Mouse (Mus musculus) T-cell, adult 66 days (primary cell): Measurements from ENCODE around the gene AC134908.4. TPM values are rescaled to one million over a fixed set of nuclear protein-coding genes. Genes with fewer than 3 reads are reported as not detected.

Source experiments
- total RNA-seq, 2 experiments: library from RNA; stranded (reverse); gene quantifications; 3 replicates in 1 of 2; 4 replicates in 1 of 2; pipeline ENCODE4 v1.2.4; 2023

AC134908.4 gene
- total RNA-seq = not detected

GRCm38 (mm10) chr17:25795609-25796092 lies at the start of gene AC134908.4:
Gene AC134908.4, minus strand, starts transcription at chr17:25795659.

DNA sequence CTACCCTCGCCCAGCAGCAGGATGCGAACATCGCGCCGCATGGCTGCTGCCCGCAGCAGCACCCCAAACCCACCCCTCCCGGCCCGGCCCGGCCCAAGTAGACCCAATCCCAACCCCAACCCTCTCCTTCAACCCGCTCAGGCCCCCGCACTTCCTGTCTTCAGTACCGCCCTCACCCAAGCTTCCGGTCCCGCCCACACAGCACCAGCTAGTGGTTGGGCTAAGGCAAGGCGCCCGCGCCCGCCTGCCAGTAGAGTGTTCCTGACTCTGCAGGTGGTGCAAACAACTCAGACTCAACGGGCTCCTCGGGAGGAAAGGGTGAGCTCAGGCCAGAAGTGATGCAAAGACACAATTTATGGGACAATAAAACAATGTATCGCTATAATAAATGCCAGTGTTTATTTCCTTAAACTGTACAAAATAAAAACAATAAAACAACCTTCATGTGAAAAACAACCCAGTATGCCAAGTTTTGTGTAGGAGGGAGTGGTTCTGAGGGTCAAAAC lies 49.0 kb upstream of the AC134908.4 start, which contains the start of gene Rhot2:
Gene Rhot2, minus strand, starts transcription at position 456 of the 506 bp plus-strand sequence.

GRCm38 (mm10) chr17:25841117-25841880 lies 45.8 kb upstream of the AC134908.4 start, which contains the start of gene Gm20683:
Gene Gm20683, minus strand, starts transcription at chr17:25841763.

DNA sequence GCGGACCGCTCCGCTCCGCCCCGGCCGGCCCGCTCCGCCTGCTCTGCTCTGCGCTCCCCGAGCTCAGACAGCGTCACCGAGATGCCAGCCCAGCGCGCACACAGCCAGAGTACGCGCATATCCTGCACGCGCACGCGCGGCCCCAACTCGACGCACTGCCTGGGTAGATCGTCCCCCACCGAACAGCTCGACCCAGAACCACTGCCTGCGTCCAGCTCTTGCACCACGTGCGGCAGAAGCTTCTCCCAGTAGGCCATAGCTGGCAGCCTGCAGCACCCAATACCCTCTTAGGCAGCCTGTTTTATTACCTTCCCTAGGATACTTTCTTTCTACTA lies 41.6 kb upstream of the AC134908.4 start, which contains the start of gene Rhbdl1:
Gene Rhbdl1, minus strand, starts transcription at position 220 of the 335 bp plus-strand sequence.

GRCm38 (mm10) chr17:25833291-25833663 lies 37.8 kb upstream of the AC134908.4 start, which contains the start of gene Stub1:
Gene Stub1, minus strand, starts transcription at chr17:25833404.

DNA sequence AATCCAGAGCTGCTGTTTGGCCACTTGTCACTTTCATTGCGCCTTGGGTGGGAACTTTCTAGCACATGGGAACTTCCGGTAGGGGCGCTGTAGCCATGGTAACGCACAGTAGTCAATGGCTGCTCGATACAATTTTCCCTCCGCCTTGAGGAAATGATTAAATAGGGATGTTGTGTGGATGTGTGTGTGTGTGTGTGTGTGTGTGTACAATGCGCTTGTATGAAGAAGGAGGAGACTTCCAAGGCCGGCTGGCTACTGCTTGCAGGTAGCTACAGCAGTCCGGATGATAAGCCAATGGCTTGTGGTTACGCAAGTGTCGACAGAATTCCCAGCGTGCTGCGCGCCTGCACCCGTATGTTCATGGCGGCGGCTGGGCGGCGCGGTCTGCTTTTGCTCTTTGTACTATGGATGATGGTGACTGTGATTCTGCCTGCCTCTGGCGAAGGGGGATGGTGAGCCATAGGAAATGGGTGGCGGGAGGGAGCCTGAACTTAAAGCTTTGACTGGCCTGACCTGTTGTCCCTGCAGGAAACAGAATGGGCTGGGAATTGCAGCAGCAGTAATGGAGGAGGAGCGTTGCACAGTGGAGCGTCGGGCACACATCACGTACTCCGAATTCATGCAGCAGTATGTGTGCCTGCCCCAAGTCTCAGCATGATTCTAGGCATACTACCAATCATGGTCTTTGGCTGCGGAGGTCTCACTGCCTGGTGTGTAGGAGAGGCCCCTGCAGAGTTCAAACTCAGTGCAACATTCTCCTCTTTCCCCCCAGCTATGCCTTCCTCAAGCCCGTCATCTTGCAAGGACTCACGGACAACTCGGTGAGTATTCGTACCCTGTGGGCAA lies 33.5 kb upstream of the AC134908.4 start, which contains the start of gene Jmjd8:
Gene Jmjd8, plus strand, starts transcription at position 156 of the 846 bp plus-strand sequence.

DNA sequence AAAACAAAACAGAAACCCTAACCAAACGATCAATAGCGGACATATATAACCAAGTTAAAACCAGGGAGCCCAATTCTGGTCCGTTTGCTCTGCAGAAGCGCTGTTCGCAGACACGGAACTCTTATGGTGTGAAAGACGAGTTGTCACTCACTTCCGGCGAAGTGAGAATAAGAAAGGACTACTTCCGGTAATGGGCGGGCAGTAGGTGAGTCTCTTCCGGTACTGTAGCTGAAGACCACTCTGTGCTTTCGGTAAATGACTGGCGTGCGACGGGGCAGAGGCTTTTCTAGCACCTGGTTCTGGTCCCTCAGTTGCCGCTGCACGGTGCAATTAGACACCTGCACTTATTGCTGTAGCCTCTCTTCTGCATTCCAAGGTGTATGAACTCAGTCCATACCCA lies 28.0 kb upstream of the AC134908.4 start, which contains the start of gene Wdr24:
Gene Wdr24, plus strand, starts transcription at position 176 of the 400 bp plus-strand sequence.

GRCm38 (mm10) chr17:25808789-25809605 lies 13.5 kb upstream of the AC134908.4 start, which contains the start of gene Fbxl16:
Gene Fbxl16, plus strand, starts transcription at chr17:25809085.

GRCm38 (mm10) chr17:25796951-25797369 lies 1.5 kb upstream of the AC134908.4 start, which contains the start of gene Metrn:
Gene Metrn, minus strand, starts transcription at chr17:25797136.

DNA sequence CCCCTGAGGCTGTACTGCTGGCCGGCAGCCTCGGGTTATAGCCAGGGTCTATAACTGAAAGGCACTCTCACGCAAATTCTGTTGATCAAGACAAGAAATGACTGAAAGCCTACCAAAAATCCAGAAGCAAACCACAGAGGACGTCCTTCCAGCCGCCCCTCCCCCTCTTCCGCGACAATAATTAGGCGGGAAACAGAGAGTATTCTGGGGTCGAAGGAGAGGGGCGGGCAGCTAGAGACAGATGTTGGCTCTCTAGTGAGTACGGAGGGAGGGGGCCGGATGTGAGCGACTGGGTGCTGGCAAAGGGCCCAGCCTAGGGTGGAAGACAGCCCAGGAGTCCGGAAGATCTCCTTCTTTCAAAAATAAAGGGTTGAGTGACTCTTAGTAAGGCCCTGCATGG lies 2.8 kb downstream of the AC134908.4 start, which contains the start of gene Fam173a:
Gene Fam173a, minus strand, starts transcription at position 287 of the 400 bp plus-strand sequence.

DNA sequence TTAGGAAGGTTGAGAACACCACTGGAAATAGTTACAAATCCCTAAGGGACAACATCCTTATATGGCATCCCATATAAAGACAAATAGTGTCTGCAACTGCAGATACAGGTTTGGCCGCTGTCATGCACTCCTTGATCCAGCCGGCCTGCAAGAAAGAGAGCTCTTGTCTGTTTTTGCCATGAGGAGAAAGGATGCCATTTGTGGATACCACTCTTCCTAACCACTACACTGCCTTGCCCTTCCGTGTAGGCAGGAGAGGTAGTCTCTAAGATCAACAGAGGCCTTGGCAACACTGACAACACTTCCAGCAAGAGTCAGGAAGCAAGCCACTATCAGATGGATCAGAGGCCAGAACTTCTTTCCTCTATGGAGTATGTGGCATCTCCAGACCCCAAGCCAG lies 9.2 kb downstream of the AC134908.4 start, which contains the start of gene Ccdc78:
Gene Ccdc78, plus strand, starts transcription at position 301 of the 400 bp plus-strand sequence.

DNA sequence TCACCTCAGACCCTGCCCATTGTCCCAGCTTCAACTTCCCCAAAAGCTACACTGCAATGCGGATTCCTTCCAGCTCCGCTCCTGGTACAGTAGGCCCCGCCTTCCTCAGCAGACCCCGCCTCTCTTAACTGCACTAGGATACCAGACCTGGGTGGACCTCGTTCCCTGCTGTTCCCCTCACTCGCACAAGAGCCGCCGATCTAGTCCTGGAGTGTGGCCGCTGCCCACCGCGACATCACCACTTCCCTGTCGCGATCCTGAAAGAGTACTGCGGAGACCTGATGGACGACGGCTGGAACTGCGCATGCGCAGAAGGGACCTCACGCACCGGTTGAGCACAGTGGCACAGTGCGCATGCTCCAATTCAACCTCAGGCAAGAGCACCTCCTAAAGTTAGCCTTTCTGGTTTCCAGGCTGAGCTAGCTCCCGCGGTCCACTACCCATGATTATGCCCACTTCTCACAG lies 10.1 kb downstream of the AC134908.4 start, which contains the start of gene Haghl:
Gene Haghl, minus strand, starts transcription at position 393 of the 465 bp plus-strand sequence.

DNA sequence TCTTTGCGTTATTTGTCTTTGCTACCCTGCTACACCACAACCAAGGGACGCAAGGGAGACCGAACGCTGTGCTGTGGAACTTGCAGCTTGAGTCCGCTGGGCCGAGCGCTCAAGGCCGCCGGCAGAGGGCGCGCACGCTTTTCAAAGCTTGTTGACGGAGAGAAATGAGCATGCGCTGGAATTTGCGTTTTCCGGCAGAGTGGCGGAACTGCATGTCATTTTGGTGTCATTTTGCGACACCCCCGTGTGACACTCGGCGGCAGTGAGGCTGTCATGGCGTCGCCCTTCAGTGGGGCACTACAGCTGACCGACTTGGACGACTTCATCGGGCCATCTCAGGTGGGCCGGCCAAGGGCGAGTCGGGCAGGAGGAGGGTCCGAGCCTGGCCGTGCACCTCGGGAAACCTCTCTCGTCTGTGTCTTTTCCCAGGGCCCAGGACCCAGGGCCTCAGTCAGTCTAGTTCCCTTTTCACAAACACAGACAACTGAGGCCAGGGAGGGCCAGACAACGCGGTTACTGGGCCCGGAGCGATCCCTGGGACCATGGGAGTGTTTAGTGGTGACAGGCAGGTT lies 21.8 kb downstream of the AC134908.4 start, which contains the start of gene Narfl:
Gene Narfl, plus strand, starts transcription at position 228 of the 572 bp plus-strand sequence.

DNA sequence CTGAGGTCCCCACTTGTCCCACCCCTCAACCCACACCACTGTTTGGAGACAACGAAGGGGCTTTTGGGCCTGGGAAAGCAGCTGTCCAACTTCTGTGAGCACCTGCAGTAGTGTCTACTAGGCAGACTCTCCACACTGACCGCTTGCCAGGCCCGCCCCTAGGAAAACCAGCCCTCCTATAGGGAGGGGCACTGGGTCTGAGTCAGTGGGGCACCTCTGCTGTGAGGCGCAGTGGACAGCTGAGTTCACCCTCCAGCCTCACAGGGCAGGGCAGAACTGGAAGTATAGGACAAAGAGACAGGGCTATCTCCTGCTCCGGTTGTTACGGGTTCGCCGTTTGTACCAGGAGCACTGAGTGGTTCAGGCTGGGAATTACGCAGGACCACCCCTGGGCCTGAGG lies 41.2 kb downstream of the AC134908.4 start, which contains the start of gene Msln:
Gene Msln, minus strand, starts transcription at position 138 of the 400 bp plus-strand sequence.

Other genes with a start within 250 kb of the AC134908.4 start
- not detected for gene Sox8, start 225.0 kb downstream of the AC134908.4 start, total RNA-seq
- 10 to 100 TPM; 33.2 to 33.4 TPM for gene Lmf1, start 216.6 kb downstream of the AC134908.4 start, total RNA-seq
- gene Gng13, start 78.5 kb downstream of the AC134908.4 start, total RNA-seq = not detected
- 10 to 100 TPM in 1 of 2 experiments, 1 to 10 TPM in 1; 5.1 to 12.6 TPM for gene Chtf18, start 68.2 kb downstream of the AC134908.4 start, total RNA-seq
- gene Rpusd1, start 68.0 kb downstream of the AC134908.4 start, total RNA-seq = 1 to 10 TPM; 4.6 to 8.0 TPM
- under 1 TPM in 1 of 2 experiments, not detected in 1; 0.26 TPM for gene Mslnl, start 59.6 kb downstream of the AC134908.4 start, total RNA-seq
- 1 to 10 TPM in 1 of 2 experiments, not detected in 1; 1.1 TPM for gene Msln, start 41.3 kb downstream of the AC134908.4 start, total RNA-seq
- 10 to 100 TPM; 25.4 to 27.9 TPM for gene Narfl, start 21.9 kb downstream of the AC134908.4 start, total RNA-seq
- gene Haghl, start 10.0 kb downstream of the AC134908.4 start, total RNA-seq = 10 to 100 TPM; 22.7 to 27.1 TPM
- gene Ccdc78, start 9.1 kb downstream of the AC134908.4 start, total RNA-seq = not detected
- 10 to 100 TPM; 47.6 to 58.9 TPM for gene Fam173a, start 2.8 kb downstream of the AC134908.4 start, total RNA-seq
- gene Metrn, start 1.5 kb upstream of the AC134908.4 start, total RNA-seq = 10 to 100 TPM; 24.8 to 31.6 TPM
- gene Fbxl16, start 13.4 kb upstream of the AC134908.4 start, total RNA-seq = not detected
- gene Wdr24, start 28.0 kb upstream of the AC134908.4 start, total RNA-seq = 10 to 100 TPM; 25.3 to 25.7 TPM
- 10 to 100 TPM; 32.3 to 42.2 TPM for gene Jmjd8, start 33.2 kb upstream of the AC134908.4 start, total RNA-seq
- gene Stub1, start 37.7 kb upstream of the AC134908.4 start, total RNA-seq = 10 to 100 TPM; 70.1 to 73.0 TPM
- 10 to 100 TPM in 1 of 2 experiments, 1 to 10 TPM in 1; 8.1 to 15.2 TPM for gene Rhbdl1, start 41.6 kb upstream of the AC134908.4 start, total RNA-seq
- gene Gm20683, start 46.1 kb upstream of the AC134908.4 start, total RNA-seq = 10 to 100 TPM in 1 of 2 experiments, 1 to 10 TPM in 1; 9.3 to 10.8 TPM
- gene Rhot2, start 49.2 kb upstream of the AC134908.4 start, total RNA-seq = 10 to 100 TPM; 89.1 to 99.3 TPM
- 10 to 100 TPM; 29.0 to 41.5 TPM for gene Wdr90, start 65.8 kb upstream of the AC134908.4 start, total RNA-seq
- gene Mcrip2, start 73.1 kb upstream of the AC134908.4 start, total RNA-seq = 1 to 10 TPM; 2.4 to 9.4 TPM
- 10 to 100 TPM; 32.9 to 37.5 TPM for gene Mettl26, start 79.4 kb upstream of the AC134908.4 start, total RNA-seq
- 1 to 10 TPM; 9.2 to 9.6 TPM for gene Wfikkn1, start 85.2 kb upstream of the AC134908.4 start, total RNA-seq
- gene Rab40c, start 124.1 kb upstream of the AC134908.4 start, total RNA-seq = 10 to 100 TPM; 23.7 to 24.5 TPM
- gene Pigq, start 149.3 kb upstream of the AC134908.4 start, total RNA-seq = 10 to 100 TPM; 55.2 to 64.8 TPM
- gene Nhlrc4, start 149.3 kb upstream of the AC134908.4 start, total RNA-seq = not detected
- gene A930017K11Rik, start 156.9 kb upstream of the AC134908.4 start, total RNA-seq = under 1 TPM in 1 of 2 experiments, not detected in 1; 0.30 TPM
- 10 to 100 TPM; 38.7 to 39.4 TPM for gene Capn15, start 190.1 kb upstream of the AC134908.4 start, total RNA-seq